Comparison of ENCODE assay signal across 8 mouse cellular contexts in the genomic region with DNA sequence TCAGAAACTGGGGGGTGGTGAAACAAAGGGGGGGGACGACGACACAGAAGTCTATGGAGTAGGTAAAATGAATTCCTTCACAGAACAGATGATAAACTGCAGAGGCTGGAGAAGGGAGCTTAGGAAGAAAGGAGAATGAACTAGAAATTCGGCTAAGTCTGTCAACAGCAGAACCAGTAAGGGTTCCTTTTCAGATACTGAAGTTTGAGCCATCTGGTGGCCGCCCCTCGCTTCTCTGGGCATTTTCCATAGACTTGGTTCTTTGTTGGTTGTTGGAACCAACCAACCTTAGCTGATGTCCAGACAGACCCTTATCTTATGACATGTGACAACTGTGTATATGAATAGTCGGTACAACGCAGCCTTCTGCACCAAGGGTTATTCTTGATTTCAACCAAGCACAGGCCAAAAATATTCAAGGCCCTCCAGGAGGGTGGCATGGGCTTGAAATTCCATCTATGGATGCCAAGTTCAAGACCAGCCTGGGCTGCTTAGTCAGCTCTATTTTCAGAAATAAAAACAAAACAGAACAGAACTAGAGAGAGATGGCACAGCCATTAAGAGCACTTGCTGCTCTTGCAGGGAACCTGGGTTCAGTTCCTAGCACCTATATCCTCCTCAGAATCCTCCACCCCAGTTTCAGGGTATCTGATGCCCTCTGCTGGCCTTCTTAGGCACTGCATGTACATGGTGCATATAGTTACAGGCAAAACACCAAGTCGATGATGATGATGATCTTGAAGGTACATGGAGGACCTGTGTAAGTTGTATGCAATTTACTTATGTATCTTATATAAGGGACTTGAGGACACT. TPM values are rescaled to one million over a fixed set of nuclear protein-coding genes. Genes with fewer than 3 reads are reported as not detected.
DNase-seq lines count a peak whose midpoint lies in the region; ATAC-seq and TF ChIP-seq lines count a peak whose summit lies in the region.

No protein-coding gene starts in this region.

- peak overlapping the region; percentile 100 for H3K4me2 ChIP-seq in hindbrain, embryonic 13.5 days
- peak overlapping the region; percentile 88 for H3K4me2 ChIP-seq in lung, postnatal 0 days (replicated peaks; ENCODE audit: low read depth, low read length)
- H3K4me2 ChIP-seq in stomach, embryonic 14.5 days (replicated peaks; ENCODE audit: low read depth, low read length), result peak overlapping the region; percentile 92; the same call in 1 of the 2 replicates

- H3K9ac ChIP-seq in hindbrain, embryonic 13.5 days, result peak overlapping the region; percentile 94
- no peak overlapping the region for H3K9ac ChIP-seq in lung, postnatal 0 days (replicated peaks; ENCODE audit: low read depth)
- H3K9ac ChIP-seq in stomach, embryonic 14.5 days (replicated peaks; ENCODE audit: low read depth, low read length), result no peak overlapping the region

- peak overlapping the region; percentile 98 for H3K27ac ChIP-seq in hindbrain, embryonic 13.5 days
- H3K27ac ChIP-seq in lung, postnatal 0 days (ENCODE audit: low read length), result peak overlapping the region; percentile 90
- H3K27ac ChIP-seq in stomach, embryonic 14.5 days (ENCODE audit: low read length), result peak overlapping the region; percentile 85; the same call in 1 of the 2 replicates

- TF ChIP-seq CTCF in lung, postnatal 0 days (IDR thresholded peaks at IDR 0.05), result peak; percentile 76

- H3K27me3 ChIP-seq in hindbrain, embryonic 13.5 days, result no peaks in the 10 kb centered on the region
- H3K27me3 ChIP-seq in lung, postnatal 0 days (replicated peaks; ENCODE audit: insufficient read depth, low read length), result no peaks in the 10 kb centered on the region
- H3K27me3 ChIP-seq in stomach, embryonic 14.5 days (ENCODE audit: control insufficient read depth, insufficient read depth, low read length), result no peaks in the 10 kb centered on the region

- DNase-seq in right cerebral cortex, postnatal 4 days, result peak; percentile 44
- no peak for DNase-seq in right cerebral cortex, postnatal 36 days (ENCODE audit: low spot score in 2 of 2)
- peak; percentile 33 for DNase-seq in embryo, embryonic 10.5 days (ENCODE audit: low spot score)
- DNase-seq in lung, postnatal 0 days (ENCODE audit: low spot score), result peak; percentile 29
- no peak for DNase-seq in layer of hippocampus, adult 8-10 months (ENCODE audit: low spot score in 2 of 2)
- DNase-seq in urinary bladder, postnatal 36 days (ENCODE audit: low spot score in 2 of 2), result no peak

- H3K36me3 ChIP-seq in hindbrain, embryonic 13.5 days, result peaks cover 37% of the 10 kb centered on the region
- H3K36me3 ChIP-seq in lung, postnatal 0 days (ENCODE audit: insufficient read depth, low read length), result no peaks in the 10 kb centered on the region
- H3K36me3 ChIP-seq in stomach, embryonic 14.5 days (ENCODE audit: control insufficient read depth, insufficient read depth, low read length), result peaks cover 8% of the 10 kb centered on the region; the same call in 1 of the 2 replicates

- H3K4me3 ChIP-seq in hindbrain, embryonic 13.5 days, result peak overlapping the region; percentile 67
- peak overlapping the region; percentile 26 for H3K4me3 ChIP-seq in lung, postnatal 0 days (ENCODE audit: low read depth, low read length)
- peak overlapping the region; percentile 63; the same call in 1 of the 2 replicates for H3K4me3 ChIP-seq in stomach, embryonic 14.5 days (ENCODE audit: low read depth, low read length)

- peak; percentile 48 for TF ChIP-seq EP300 in lung, postnatal 0 days (IDR thresholded peaks at IDR 0.05)

- no peak for ATAC-seq in hindbrain, embryonic 13.5 days (ENCODE audit: low FRiP score)
- ATAC-seq in lung, postnatal 0 days, result no peak
- no peak for ATAC-seq in stomach, embryonic 14.5 days (ENCODE audit: insufficient number of reproducible peaks, insufficient read depth, low FRiP score, low read depth)

- WGBS in hindbrain, embryonic 13.5 days, result 89% methylated on average over 8 of the region's 8 CpGs
- WGBS in lung, postnatal 0 days, result 58% methylated on average over 8 of the region's 8 CpGs
- 68% methylated on average over 8 of the region's 8 CpGs for WGBS in stomach, embryonic 14.5 days

- peaks cover 76% of the 10 kb centered on the region for H3K4me1 ChIP-seq in hindbrain, embryonic 13.5 days (replicated peaks)
- peaks cover 2% of the 10 kb centered on the region; the same call in 1 of the 2 replicates for H3K4me1 ChIP-seq in lung, postnatal 0 days (ENCODE audit: insufficient read depth, low read depth, low read length)
- H3K4me1 ChIP-seq in stomach, embryonic 14.5 days (ENCODE audit: control insufficient read depth, insufficient read depth, low read length), result peaks cover 36% of the 10 kb centered on the region; the same call in 1 of the 2 replicates

- no peaks in the 10 kb centered on the region for H3K9me3 ChIP-seq in hindbrain, embryonic 13.5 days
- no peaks in the 10 kb centered on the region for H3K9me3 ChIP-seq in lung, postnatal 0 days (ENCODE audit: low read length)
- no peaks in the 10 kb centered on the region for H3K9me3 ChIP-seq in stomach, embryonic 14.5 days (ENCODE audit: control insufficient read depth, low read depth, low read length)

RNA-seq across cellular contexts. Expression of gene Ppp1r18, which starts 5.7 kb away (rescaled TPM):
- 26.9 and 30.5 TPM in 2 replicates for polyA plus RNA-seq in hindbrain, embryonic 13.5 days (2015; fragmentation: Nextera tagmentation; extraction: Ambion mirVana)
- 23.4 and 25.4 TPM in 2 replicates for polyA plus RNA-seq in lung, postnatal 0 days (2015; fragmentation: Nextera tagmentation; extraction: Ambion mirVana)
- polyA plus RNA-seq in stomach, embryonic 14.5 days (2014; fragmentation: Nextera tagmentation; extraction: Ambion mirVana), result 18.8 and 20.1 TPM in 2 replicates
- total RNA-seq in layer of hippocampus, adult 8-10 months (2022), result 10 to 100 TPM in 2 of 4 experiments, 1 to 10 TPM in 2; 6.5 to 19.5 (median 12.8) TPM

RNA-seq across cellular contexts. Expression of gene Dhx16, which starts 8.5 kb away (rescaled TPM):
- polyA plus RNA-seq in hindbrain, embryonic 13.5 days (2015; fragmentation: Nextera tagmentation; extraction: Ambion mirVana), result 28.6 and 35.3 TPM in 2 replicates
- 22.3 and 25.8 TPM in 2 replicates for polyA plus RNA-seq in lung, postnatal 0 days (2015; fragmentation: Nextera tagmentation; extraction: Ambion mirVana)
- 34.0 and 38.0 TPM in 2 replicates for polyA plus RNA-seq in stomach, embryonic 14.5 days (2014; fragmentation: Nextera tagmentation; extraction: Ambion mirVana)
- 10 to 100 TPM; 28.3 to 35.3 (median 31.4) TPM for total RNA-seq in layer of hippocampus, adult 8-10 months (2022)

RNA-seq across cellular contexts. Expression of gene Nrm, which starts 10.0 kb away (rescaled TPM):
- polyA plus RNA-seq in hindbrain, embryonic 13.5 days (2015; fragmentation: Nextera tagmentation; extraction: Ambion mirVana), result 26.4 and 26.9 TPM in 2 replicates
- polyA plus RNA-seq in lung, postnatal 0 days (2015; fragmentation: Nextera tagmentation; extraction: Ambion mirVana), result 21.4 and 22.9 TPM in 2 replicates
- 65.3 and 67.1 TPM in 2 replicates for polyA plus RNA-seq in stomach, embryonic 14.5 days (2014; fragmentation: Nextera tagmentation; extraction: Ambion mirVana)
- total RNA-seq in layer of hippocampus, adult 8-10 months (2022), result 1 to 10 TPM; 1.8 to 3.7 (median 1.9) TPM

RNA-seq across cellular contexts. Expression of gene 2310061I04Rik, which starts 26.1 kb away (rescaled TPM):
- polyA plus RNA-seq in hindbrain, embryonic 13.5 days (2015; fragmentation: Nextera tagmentation; extraction: Ambion mirVana), result 45.8 and 48.7 TPM in 2 replicates
- polyA plus RNA-seq in lung, postnatal 0 days (2015; fragmentation: Nextera tagmentation; extraction: Ambion mirVana), result 15.9 and 18.5 TPM in 2 replicates
- polyA plus RNA-seq in stomach, embryonic 14.5 days (2014; fragmentation: Nextera tagmentation; extraction: Ambion mirVana), result 26.7 and 29.8 TPM in 2 replicates
- 10 to 100 TPM; 45.9 to 61.4 (median 50.0) TPM for total RNA-seq in layer of hippocampus, adult 8-10 months (2022)

RNA-seq across cellular contexts. Expression of gene Mdc1, which starts 29.8 kb away (rescaled TPM):
- polyA plus RNA-seq in hindbrain, embryonic 13.5 days (2015; fragmentation: Nextera tagmentation; extraction: Ambion mirVana), result 11.0 and 11.3 TPM in 2 replicates
- polyA plus RNA-seq in lung, postnatal 0 days (2015; fragmentation: Nextera tagmentation; extraction: Ambion mirVana), result 2.8 and 3.1 TPM in 2 replicates
- polyA plus RNA-seq in stomach, embryonic 14.5 days (2014; fragmentation: Nextera tagmentation; extraction: Ambion mirVana), result 18.7 and 19.2 TPM in 2 replicates
- 10 to 100 TPM; 16.9 to 20.1 (median 18.3) TPM for total RNA-seq in layer of hippocampus, adult 8-10 months (2022)

Comparison
In these comparisons a context has a peak if more than half of its experiments do, and no peak if none do; other contexts are left out.
1. DNase-seq: peak in right cerebral cortex, postnatal 4 days (single experiment), embryo, embryonic 10.5 days (single experiment) and lung, postnatal 0 days (single experiment); none in right cerebral cortex, postnatal 36 days (0 of 2), layer of hippocampus, adult 8-10 months (0 of 2) and urinary bladder, postnatal 36 days (0 of 2).
2. Peak in every context shown above with its lines, with median percentiles within 50 percentile points of each other: H3K27ac ChIP-seq, H3K4me2 ChIP-seq and H3K4me3 ChIP-seq.